Mouse (Mus musculus) midbrain, embryonic 16.5 days (tissue): ENCODE measurements around the gene Prrg2. TPM values are rescaled to one million over a fixed set of nuclear protein-coding genes. Genes with fewer than 3 reads are reported as not detected.

Experiments
- ATAC-seq: fragments of 200-750 bp; cut with Nextera tagmentation; 2 replicates; pipeline ENCODE4 v1.8.0; 2017; ENCODE audit warnings: moderate TSS enrichment
- H3K27ac ChIP-seq: fragments of 300-500 bp; sonication (generic); 2 replicates; pipeline ENCODE4 v1.5.1; 2014; ENCODE audit warnings: mild to moderate bottlenecking, low read length, mixed read lengths
- H3K27me3 ChIP-seq: fragments of 300-500 bp; sonication (generic); 2 replicates; pipeline ENCODE4 v1.6.1; 2014; ENCODE audit warnings: low read depth, low read length, mixed read lengths; ENCODE audit not compliant: control insufficient read depth, insufficient read depth
- H3K36me3 ChIP-seq: fragments of 300-500 bp; sonication (generic); 2 replicates; pipeline ENCODE4 v1.6.1; 2014; ENCODE audit warnings: mild to moderate bottlenecking, low read length, moderate library complexity, mixed read lengths; ENCODE audit not compliant: control insufficient read depth, insufficient read depth
- H3K4me1 ChIP-seq: fragments of 300-500 bp; sonication (generic); 2 replicates; pipeline ENCODE4 v1.6.1; 2014; ENCODE audit warnings: mild to moderate bottlenecking, low read length, mixed read lengths; ENCODE audit not compliant: control insufficient read depth, insufficient read depth
- H3K4me2 ChIP-seq: fragments of 300-500 bp; sonication (generic); 2 replicates; pipeline ENCODE4 v1.6.1; 2014; ENCODE audit warnings: mild to moderate bottlenecking, low read length, mixed read lengths
- H3K4me3 ChIP-seq: fragments of 300-500 bp; sonication (generic); 2 replicates; pipeline ENCODE4 v1.5.1; 2014; ENCODE audit warnings: low read depth, mild to moderate bottlenecking, low read length, moderate library complexity, mixed read lengths
- H3K9ac ChIP-seq: fragments of 300-500 bp; sonication (generic); 2 replicates; pipeline ENCODE4 v1.6.1; 2014; ENCODE audit warnings: low read depth, low read length, mixed read lengths
- H3K9me3 ChIP-seq: fragments of 300-500 bp; sonication (generic); replicated peaks from 2 replicates; pipeline ENCODE4 v1.6.1; 2014; ENCODE audit warnings: mild to moderate bottlenecking, low read length, mixed read lengths; ENCODE audit not compliant: control insufficient read depth, poor library complexity, severe bottlenecking
- WGBS: fragments of 180-500 bp; shearing (Covaris S2); extraction: QIAGEN DNeasy Blood & Tissue Kit; methylation state at CpG from one replicate; pipeline ENCODE4 v1.1.7; 2014; 5-methylcytosine and 5-hydroxymethylcytosine counted together
- polyA plus RNA-seq: library from polyadenylated mRNA; unstranded; fragments of >200 nt; fragmentation: Nextera tagmentation; extraction: Ambion mirVana; gene quantifications from 2 replicates; pipeline ENCODE4 v1.2.1, GENCODE M21; 2015

Gene Prrg2
- polyA plus RNA-seq, 1 experiment from 2014 or later: 13.6 TPM

GRCm38 (mm10) chr7:45013366-45014095 lies 48.9 kb downstream of the Prrg2 start:
- no peaks in the 10 kb centered on the region for H3K9me3 ChIP-seq
- H3K9ac ChIP-seq: no peak overlapping the region
- peaks cover 23% of the 10 kb centered on the region for H3K4me1 ChIP-seq
- no peak for ATAC-seq
- WGBS: 95% methylated on average over 16 of the region's 16 CpGs
- H3K27ac ChIP-seq: no peak overlapping the region
- H3K4me2 ChIP-seq: no peak overlapping the region
- peaks cover 29% of the 10 kb centered on the region for H3K36me3 ChIP-seq
- H3K4me3 ChIP-seq: no peak overlapping the region
- no peaks in the 10 kb centered on the region for H3K27me3 ChIP-seq

GRCm38 (mm10) chr7:45012824-45013223 lies 49.7 kb downstream of the Prrg2 start:
- peaks cover 21% of the 10 kb centered on the region for H3K4me1 ChIP-seq
- no peaks in the 10 kb centered on the region for H3K27me3 ChIP-seq
- no peaks in the 10 kb centered on the region for H3K9me3 ChIP-seq
- H3K4me3 ChIP-seq: no peak overlapping the region
- no peak overlapping the region for H3K27ac ChIP-seq
- 86% methylated on average over 4 of the region's 4 CpGs for WGBS
- H3K4me2 ChIP-seq: no peak overlapping the region
- no peak for ATAC-seq
- no peak overlapping the region for H3K9ac ChIP-seq
- peaks cover 36% of the 10 kb centered on the region for H3K36me3 ChIP-seq

- H3K27me3 ChIP-seq: no peaks in the 10 kb centered on the region
- no peak overlapping the region for H3K4me3 ChIP-seq
- no peak overlapping the region for H3K4me2 ChIP-seq
- H3K36me3 ChIP-seq: peaks cover 44% of the 10 kb centered on the region
- H3K9me3 ChIP-seq: no peaks in the 10 kb centered on the region
- peaks cover 15% of the 10 kb centered on the region for H3K4me1 ChIP-seq
- no peak overlapping the region for H3K27ac ChIP-seq
- ATAC-seq: no peak
- 98% methylated on average over 6 of the region's 6 CpGs for WGBS
- no peak overlapping the region for H3K9ac ChIP-seq
Observed at GRCm38 (mm10) chr7:45012011-45012410, 50.5 kb downstream of the Prrg2 start.

- no peak for ATAC-seq
- Histone ChIP-seq H3K4me1 (no peaks in the 10 kb centered on the region; the same call in 1 of the 2 replicates), H3K4me3 (no peak overlapping the region), H3K27ac (no peak overlapping the region), H3K9ac (no peak overlapping the region), H3K4me2 (no peak overlapping the region), H3K9me3 (no peaks in the 10 kb centered on the region), H3K27me3 (no peaks in the 10 kb centered on the region), H3K36me3 (peaks cover 70% of the 10 kb centered on the region)
- 93% methylated on average over 19 of the region's 19 CpGs for WGBS
Observed at GRCm38 (mm10) chr7:45008411-45008810, 54.1 kb downstream of the Prrg2 start.

GRCm38 (mm10) chr7:45007846-45008245 lies 54.6 kb downstream of the Prrg2 start:
- WGBS: 97% methylated on average over 30 of the region's 30 CpGs
- no peak overlapping the region for H3K4me2 ChIP-seq
- H3K9ac ChIP-seq: no peak overlapping the region
- H3K4me1 ChIP-seq: no peaks in the 10 kb centered on the region; the same call in 1 of the 2 replicates
- H3K27me3 ChIP-seq: no peaks in the 10 kb centered on the region
- no peak for ATAC-seq
- H3K4me3 ChIP-seq: no peak overlapping the region
- no peaks in the 10 kb centered on the region for H3K9me3 ChIP-seq
- H3K36me3 ChIP-seq: peaks cover 73% of the 10 kb centered on the region
- H3K27ac ChIP-seq: no peak overlapping the region

GRCm38 (mm10) chr7:45007141-45007540 lies 55.3 kb downstream of the Prrg2 start:
- 95% methylated on average over 29 of the region's 29 CpGs for WGBS
- H3K4me3 ChIP-seq: no peak overlapping the region
- no peak for ATAC-seq
- no peaks in the 10 kb centered on the region for H3K4me1 ChIP-seq
- no peak overlapping the region for H3K4me2 ChIP-seq
- no peaks in the 10 kb centered on the region for H3K9me3 ChIP-seq
- no peaks in the 10 kb centered on the region for H3K27me3 ChIP-seq
- no peak overlapping the region for H3K27ac ChIP-seq
- H3K9ac ChIP-seq: no peak overlapping the region
- H3K36me3 ChIP-seq: peaks cover 71% of the 10 kb centered on the region

GRCm38 (mm10) chr7:45006503-45006902 lies 56.0 kb downstream of the Prrg2 start:
- Histone ChIP-seq H3K4me1 (no peaks in the 10 kb centered on the region), H3K4me3 (no peak overlapping the region), H3K4me2 (no peak overlapping the region), H3K36me3 (peaks cover 71% of the 10 kb centered on the region), H3K9me3 (no peaks in the 10 kb centered on the region), H3K27me3 (no peaks in the 10 kb centered on the region), H3K9ac (no peak overlapping the region), H3K27ac (no peak overlapping the region)
- no peak for ATAC-seq
- 94% methylated on average over 12 of the region's 12 CpGs for WGBS

GRCm38 (mm10) chr7:45005321-45005992 lies 57.0 kb downstream of the Prrg2 start:
- H3K36me3 ChIP-seq: peaks cover 70% of the 10 kb centered on the region
- no peak overlapping the region for H3K4me2 ChIP-seq
- no peaks in the 10 kb centered on the region for H3K27me3 ChIP-seq
- no peaks in the 10 kb centered on the region for H3K9me3 ChIP-seq
- no peak overlapping the region for H3K4me3 ChIP-seq
- H3K9ac ChIP-seq: no peak overlapping the region
- WGBS: 87% methylated on average over 6 of the region's 6 CpGs
- no peak overlapping the region for H3K27ac ChIP-seq
- ATAC-seq: no peak
- H3K4me1 ChIP-seq: no peaks in the 10 kb centered on the region

- H3K27ac ChIP-seq: no peak overlapping the region
- no peak overlapping the region for H3K9ac ChIP-seq
- H3K4me1 ChIP-seq: peaks cover under 1% of the 10 kb centered on the region; the same call in 1 of the 2 replicates
- H3K9me3 ChIP-seq: no peaks in the 10 kb centered on the region
- H3K4me2 ChIP-seq: no peak overlapping the region
- no peak overlapping the region for H3K4me3 ChIP-seq
- H3K27me3 ChIP-seq: no peaks in the 10 kb centered on the region
- 85% methylated on average over 3 of the region's 3 CpGs for WGBS
- peaks cover 69% of the 10 kb centered on the region for H3K36me3 ChIP-seq
- no peak for ATAC-seq
Observed at GRCm38 (mm10) chr7:45004546-45004945, 57.9 kb downstream of the Prrg2 start.
